Mouse (Mus musculus): Measurements from ENCODE around the gene Mcmbp. TPM values are rescaled to one million over a fixed set of nuclear protein-coding genes. Genes with fewer than 3 reads are reported as not detected.
A peak's percentile ranks its signal among the peaks of the same experiment; 100 is the strongest.

Gene Mcmbp
- 10 to 100 TPM; 21.7 to 23.7 TPM for total RNA-seq (2021)
- long read RNA-seq, experiment 1, full-length matches to known transcripts = 18 of 19 reads
- long read RNA-seq, experiment 1, partial matches to known transcripts = 0 of 19 reads
- long read RNA-seq, experiment 1, other reads (novel, unspliced or antisense) = 1 of 19 reads
- long read RNA-seq, experiment 2, full-length matches to known transcripts = 7 of 9 reads
- long read RNA-seq, experiment 2, partial matches to known transcripts = 1 of 9 reads
- long read RNA-seq, experiment 2, other reads (novel, unspliced or antisense) = 1 of 9 reads

DNA sequence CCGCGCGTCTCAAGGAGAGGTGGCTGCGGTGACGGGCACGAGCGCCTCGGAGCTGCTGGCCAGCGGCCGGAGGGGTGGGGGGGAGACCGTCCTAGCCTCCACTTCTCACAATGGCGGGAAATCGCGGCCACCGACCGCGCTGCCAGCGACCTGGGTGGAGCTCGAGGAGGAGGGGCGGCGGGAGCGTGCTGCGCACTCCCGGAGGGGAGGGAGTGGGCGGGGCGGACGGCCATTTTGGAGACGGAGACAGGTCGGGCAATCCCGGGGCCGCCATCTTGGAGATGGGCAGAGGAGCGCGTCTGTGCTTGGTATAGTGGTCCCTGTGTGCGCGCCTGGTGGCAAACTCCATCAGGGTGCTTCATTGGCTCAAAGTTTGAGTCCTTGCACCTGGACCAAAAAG, at the start of gene Mcmbp:
Gene Mcmbp, minus strand, starts transcription at position 162 of the 400 bp plus-strand sequence.
- DNase-seq = peak; percentile 98

DNA sequence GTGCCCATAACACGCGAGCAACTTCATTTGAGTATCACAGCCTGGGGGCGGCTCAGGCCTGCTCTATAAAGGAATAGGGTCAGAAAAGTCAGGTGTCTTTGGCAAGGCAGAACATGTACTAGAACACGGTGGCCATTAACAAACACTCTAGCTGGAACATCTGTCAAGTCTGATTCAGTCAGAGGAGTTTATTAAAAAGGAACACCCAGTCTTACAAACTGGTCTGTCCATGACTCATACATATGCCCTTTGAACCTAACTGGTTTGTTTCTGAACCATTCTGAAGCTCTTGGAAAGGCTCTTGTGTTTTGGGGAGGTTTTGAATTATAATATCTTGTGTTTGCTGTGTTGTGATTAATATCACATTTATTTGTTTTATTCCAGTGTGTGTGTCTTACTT, 49.8 kb upstream of the Mcmbp start:
- DNase-seq = no peak

GRCm38 (mm10) chr7:128781846-128782245, 41.6 kb upstream of the Mcmbp start:
- DNase-seq = no peak

GRCm38 (mm10) chr7:128779305-128779704, 39.0 kb upstream of the Mcmbp start:
- DNase-seq = peak; percentile 11 to 39

DNA sequence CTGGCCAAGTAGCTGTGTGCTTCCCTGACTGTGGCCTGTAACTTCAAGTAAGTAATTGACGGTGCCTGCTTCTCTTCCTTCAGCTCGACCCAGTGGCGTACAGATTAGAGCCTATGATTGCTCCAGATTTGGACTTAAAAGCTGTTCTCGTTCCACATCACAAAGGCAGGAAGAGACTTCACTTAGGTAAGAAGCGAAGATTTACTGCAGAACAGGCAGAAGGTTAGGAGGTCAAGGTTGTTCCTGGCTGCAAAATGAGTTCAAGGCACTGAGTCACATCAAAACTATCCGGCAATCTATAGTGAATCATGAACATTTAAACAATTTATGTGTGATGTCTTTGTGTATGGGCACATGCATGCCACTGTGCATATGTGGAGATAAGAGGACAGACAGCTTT, 36.9 kb upstream of the Mcmbp start:
- DNase-seq = no peak

- no peak for DNase-seq
These were observed 26.4 kb upstream of the Mcmbp start for GRCm38 (mm10) chr7:128766696-128767095.

DNA sequence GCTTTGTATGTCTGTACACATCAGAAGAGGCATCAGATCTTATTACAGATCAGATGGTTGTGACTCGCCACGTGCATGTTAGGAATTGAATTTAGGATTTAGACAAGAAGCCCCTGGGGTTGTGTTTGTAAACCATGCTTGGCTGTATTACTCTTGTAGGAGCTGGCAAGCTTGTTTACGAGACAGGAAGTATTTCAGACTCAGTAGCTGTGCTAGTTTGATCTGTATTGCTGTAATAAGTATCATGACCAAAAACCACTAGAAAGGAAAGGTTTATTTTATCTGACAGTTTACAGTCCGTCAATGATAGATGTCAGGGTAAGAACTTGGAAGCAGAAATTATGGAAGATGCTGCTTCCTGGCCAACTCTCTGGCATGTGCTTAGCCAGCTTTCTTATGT, 18.7 kb upstream of the Mcmbp start:
- DNase-seq = no peak

GRCm38 (mm10) chr7:128755396-128755795, 15.1 kb upstream of the Mcmbp start:
- DNase-seq = no peak

- DNase-seq = no peak
These were observed 11.7 kb upstream of the Mcmbp start for GRCm38 (mm10) chr7:128752012-128752411.

DNA sequence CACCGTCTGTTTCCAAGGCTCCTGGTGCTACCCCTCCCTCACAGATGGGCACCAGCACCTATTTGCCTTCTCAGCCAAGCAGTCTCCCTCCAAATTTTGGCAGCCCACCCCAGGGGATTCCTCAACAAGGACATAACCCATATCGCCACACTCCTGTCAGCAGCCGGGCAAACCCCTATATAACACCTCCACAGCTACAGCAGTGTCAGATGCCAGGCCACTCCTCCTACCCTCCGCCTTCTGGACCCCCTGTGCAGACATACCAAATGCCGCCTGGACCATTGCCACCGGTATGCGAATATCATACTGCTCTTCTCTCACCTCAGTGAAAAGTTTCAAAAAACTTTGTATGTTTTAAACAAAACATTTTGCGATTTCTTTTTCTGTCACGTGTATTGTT, 10.0 kb upstream of the Mcmbp start:
- DNase-seq = no peak

DNA sequence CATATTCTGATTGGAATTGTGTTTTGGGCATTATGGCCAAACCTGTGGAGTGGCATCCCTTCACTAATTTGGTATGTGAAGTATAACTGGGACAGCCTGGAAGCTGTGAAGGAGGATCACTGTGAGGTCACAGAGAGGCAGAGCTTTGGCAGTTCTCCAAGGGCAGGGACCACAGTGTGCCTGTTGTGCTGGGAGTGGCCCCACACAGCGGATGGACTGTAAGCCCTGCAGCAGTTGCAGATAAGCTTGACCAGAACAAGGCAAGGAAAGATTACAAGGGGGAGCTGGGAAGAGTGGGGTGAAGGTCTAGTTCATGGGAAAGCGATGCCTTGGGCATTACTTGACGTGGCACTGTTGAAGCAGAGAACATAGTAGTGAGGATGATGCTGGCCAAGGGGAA, 8.5 kb upstream of the Mcmbp start:
- peak; percentile 83 to 91 for DNase-seq

DNA sequence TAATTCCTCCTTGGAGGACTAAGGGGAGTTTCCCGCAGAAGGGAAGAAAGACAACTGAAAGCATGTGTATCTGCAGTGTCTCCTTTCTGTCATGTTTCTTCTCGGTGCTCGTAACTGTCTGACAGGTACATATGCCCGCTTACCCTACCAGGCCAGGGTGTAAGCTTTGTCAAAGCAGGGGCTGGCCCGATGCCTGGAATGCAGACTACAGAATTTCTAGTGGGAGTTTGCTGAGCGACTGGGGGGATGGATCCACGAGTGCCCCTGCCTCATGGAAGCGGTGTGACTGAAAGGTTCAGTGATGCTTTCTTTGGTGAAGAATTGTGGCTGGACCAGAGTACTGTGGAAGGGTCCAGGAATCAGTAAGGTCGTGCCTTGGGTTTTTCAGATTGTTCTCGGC, 5.9 kb upstream of the Mcmbp start:
- no peak for DNase-seq

DNA sequence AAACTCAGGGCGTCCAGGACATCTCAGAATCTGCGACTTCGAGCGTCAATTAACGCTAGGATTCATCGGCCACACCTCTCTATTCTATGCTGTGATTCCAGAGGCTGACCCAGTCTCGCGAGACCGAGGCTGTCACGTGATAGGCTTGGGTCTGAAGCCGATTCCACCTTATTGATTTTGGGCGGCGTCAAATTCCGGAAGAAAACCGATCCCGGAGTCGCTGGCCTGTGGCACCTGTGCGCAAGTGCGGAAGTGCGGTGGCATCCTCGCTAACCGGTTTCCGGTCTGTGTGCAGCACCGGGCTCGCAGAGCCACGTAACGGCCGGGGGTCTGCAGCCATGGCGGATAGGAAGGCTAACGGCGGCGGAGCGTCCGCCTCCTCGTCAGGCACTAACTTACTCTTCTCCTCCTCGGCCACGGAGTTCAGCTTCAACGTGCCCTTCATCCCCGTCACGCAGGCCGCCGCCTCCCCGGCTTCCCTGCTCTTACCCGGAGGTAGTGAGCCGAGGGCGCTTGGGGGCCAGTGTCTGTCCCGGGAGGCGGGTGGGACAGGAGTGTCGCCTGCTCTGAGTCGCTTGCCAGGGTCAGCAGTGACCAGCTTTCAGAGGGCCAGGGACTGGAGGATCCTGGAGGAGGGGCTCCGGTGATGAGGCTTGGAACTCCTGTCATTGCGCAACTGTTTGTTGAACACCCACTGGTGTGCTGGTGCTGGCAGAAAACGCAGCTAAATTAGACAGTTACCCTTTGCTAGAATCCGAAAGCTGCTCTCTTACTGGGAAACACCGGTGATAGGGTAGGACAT, 4.6 kb upstream of the Mcmbp start, which contains the start of gene Sec23ip:
Gene Sec23ip, plus strand, starts transcription at position 260 of the 802 bp plus-strand sequence.
- peak; percentile 99 to 100 for DNase-seq

- DNase-seq = no peak
These were observed 3.6 kb upstream of the Mcmbp start for GRCm38 (mm10) chr7:128743898-128744297.

DNA sequence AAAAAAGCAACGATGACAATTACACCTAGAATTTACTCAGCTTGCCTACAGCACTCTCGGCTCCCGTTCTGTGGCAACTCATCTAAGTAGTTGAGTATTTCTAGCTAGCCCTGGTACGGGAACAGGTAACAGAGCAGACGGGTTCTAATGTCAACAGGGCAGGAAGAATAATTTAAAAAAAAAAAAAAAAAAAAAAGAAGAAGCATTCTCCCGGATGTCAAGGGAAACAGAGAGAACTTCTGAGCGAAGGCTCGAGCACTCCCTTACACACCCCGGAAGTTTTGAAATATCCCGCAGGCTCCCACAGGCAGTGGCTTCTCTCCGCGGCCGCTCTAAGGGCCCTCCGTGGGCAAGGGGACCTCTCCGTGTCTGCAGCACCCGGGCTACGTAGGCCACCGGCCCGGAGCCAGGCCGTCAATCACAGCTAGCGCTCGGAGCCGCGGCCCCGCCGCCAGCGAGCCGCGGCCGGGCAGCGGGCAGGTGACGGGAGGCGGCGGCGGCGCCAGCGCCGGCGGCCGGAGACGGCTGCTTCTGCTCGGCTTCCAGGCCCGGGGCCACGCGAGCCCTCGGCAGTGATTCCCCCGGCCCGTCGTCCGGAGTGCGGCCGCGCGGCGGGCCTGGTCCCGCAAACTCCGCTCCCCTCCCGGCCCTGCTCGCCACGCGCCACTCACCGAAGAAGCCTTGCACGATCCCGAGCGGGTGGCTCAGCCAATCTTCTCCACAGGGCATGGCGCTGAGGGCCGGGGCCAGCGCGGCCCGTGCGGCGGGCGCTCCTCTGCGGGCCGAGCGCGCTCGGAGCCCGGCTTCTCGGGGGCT, 625 bp downstream of the Mcmbp start:
- DNase-seq = peak; percentile 68 to 71

DNA sequence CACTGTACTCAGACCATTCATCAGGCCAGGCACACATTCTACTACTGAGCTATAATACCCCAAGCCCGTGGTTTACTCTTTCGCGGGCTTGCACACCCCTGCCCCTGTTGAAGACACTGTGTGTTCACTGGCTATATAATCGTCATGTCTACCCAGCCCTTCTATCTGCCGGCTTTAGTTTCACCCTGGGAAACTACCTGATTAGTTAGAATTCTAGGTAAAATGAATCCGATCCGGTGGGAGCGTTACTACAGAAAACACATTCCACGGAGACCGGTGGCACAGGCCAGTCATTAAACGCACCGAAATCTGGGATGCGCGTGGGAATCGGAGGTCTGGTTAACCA, 1.2 kb downstream of the Mcmbp start:
- peak in 1 of 2 experiments; percentile 26 for DNase-seq

- DNase-seq = no peak
These were observed 2.3 kb downstream of the Mcmbp start for GRCm38 (mm10) chr7:128738041-128738440.

DNA sequence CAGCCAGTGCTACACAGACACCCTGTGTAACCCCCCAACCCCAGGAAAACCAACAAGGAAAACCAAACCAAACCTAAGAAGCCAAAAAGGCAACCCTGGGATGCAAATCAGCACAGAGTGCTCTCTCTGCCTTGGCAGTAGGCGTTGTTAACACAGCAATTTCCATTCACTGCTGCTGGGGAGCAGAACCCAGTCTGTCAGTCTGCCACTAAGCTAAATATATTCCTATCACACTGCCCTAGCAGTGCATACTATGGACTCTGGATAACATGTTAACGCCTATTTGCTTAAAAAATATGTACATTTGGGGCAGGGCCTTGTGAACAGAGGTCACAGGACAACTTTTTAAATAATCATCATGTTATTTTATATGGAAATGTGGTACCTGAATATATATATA, 8.7 kb downstream of the Mcmbp start:
- DNase-seq = no peak

- peak; percentile 40 to 44 for DNase-seq
These were observed 11.6 kb downstream of the Mcmbp start for GRCm38 (mm10) chr7:128728738-128729137.

GRCm38 (mm10) chr7:128727701-128728100, 12.6 kb downstream of the Mcmbp start:
- no peak for DNase-seq

DNA sequence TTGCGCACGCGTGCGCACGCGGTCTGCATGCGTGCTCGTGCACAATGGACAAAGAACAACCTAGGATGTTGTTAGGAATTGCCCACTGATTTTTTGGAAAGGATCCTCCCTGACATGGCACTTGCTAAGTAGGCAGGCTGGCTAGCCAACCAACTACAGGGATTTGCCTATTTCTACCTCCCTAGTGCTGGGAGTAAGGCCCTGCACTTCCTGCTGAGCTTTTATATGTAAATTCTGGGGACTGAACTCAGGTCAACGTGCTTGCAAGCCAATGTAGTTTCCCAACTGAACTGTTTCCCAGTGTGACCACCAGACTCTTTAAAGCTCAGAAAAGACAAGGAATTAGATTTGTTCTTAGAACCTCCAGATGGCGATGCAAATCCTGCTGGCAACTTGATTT, 13.3 kb downstream of the Mcmbp start:
- no peak for DNase-seq

DNA sequence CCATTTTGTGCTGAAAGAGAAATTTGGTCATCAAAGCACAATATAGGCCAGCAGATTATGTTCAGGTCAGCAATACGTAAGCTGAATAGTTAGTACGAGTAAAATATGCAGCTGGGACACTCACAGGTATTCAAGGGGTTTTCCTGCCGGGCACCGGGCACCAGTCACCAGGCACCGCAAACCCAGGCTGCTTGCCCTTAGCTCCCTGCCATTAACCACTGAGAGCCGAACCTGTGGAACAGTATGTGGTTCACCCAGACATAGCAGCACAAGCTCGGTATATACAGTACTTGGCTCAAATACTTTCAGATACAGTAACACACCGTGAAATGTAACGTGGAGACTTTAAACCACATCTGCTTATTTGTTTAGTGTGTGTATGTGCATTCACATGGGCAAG, 15.1 kb downstream of the Mcmbp start:
- DNase-seq = no peak

- DNase-seq = peak; percentile 76 to 80
These were observed 15.5 kb downstream of the Mcmbp start for GRCm38 (mm10) chr7:128724761-128725160.
